Mouse (Mus musculus) inflammation-experienced regulatory T-cells, adult 16 weeks (primary cell): ENCODE data around the gene Ccdc88a. TPM values are rescaled to one million over a fixed set of nuclear protein-coding genes. Genes with fewer than 3 reads are reported as not detected.

Source experiments
- polyA plus RNA-seq: library from polyadenylated mRNA; unstranded; fragments of 100-300 nt; shearing (Covaris generic); gene quantifications from one replicate; pipeline ENCODE4 v1.2.1, GENCODE M21; 2017

Gene Ccdc88a
- polyA plus RNA-seq, result 0.83 TPM

GRCm38 (mm10) chr11:29373396-29374273, at the start of gene Ccdc88a:
Gene Ccdc88a (plus strand): TSS chr11:29373658.

DNA sequence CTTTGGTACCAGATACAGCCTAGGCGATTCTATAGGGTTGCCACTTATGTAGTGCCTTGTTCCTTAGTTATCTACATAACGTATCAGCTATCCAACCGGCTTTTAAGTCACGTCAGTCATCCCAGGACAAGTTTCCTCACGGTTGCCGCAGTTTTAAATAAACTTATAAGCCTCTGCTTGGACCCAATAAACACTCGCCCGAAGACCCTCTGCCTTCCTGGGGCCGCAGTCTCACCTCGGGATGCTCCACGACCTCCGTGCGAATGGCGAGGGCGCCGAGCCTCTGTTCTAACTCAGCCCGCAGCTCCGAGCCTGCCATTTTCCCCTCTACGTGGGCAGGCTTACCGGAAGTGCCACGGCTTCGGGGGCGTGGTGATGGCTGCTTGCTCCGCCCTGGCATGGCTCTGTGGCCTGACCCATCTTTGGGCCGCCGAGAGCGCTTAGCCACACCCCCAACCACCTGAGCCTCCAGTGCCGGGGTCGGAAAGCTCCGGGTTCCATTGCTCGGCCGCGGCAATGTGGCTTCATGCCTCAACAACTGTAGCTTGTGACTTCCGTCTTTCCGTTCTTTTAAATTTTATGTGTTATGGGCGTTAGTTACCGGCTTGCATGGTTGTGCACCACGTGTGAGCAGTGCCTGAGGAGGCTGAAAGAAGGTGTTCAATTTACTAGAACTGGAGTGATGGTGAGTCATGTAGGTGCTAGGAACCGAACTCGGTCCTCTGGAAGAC, 141.4 kb downstream of the Ccdc88a start, which contains the start of gene Prorsd1:
Prorsd1 (minus strand) TSS at position 352 of the 731 bp plus-strand sequence.

GRCm38 (mm10) chr11:29525988-29526794, 152.7 kb downstream of the Ccdc88a start, which contains the start of gene Mtif2:
Gene Mtif2 (plus strand): TSS chr11:29526408.

GRCm38 (mm10) chr11:29547752-29548503, 174.5 kb downstream of the Ccdc88a start, which contains the start of the genes Clhc1 and Rps27a:
Gene Clhc1 (plus strand): TSS chr11:29547950.
Gene Rps27a (minus strand): TSS chr11:29548109.

Other genes with a start within 250 kb of the Ccdc88a start
- gene Pnpt1, start 242.9 kb upstream of the Ccdc88a start, polyA plus RNA-seq, result 46.7 TPM
- 248 TPM for gene Ppp4r3b, start 200.8 kb upstream of the Ccdc88a start, polyA plus RNA-seq
- 47.3 TPM for gene Cfap36, start 126.2 kb upstream of the Ccdc88a start, polyA plus RNA-seq
- gene Prorsd1, start 141.4 kb downstream of the Ccdc88a start, polyA plus RNA-seq, result 38.1 TPM
- gene Mtif2, start 152.8 kb downstream of the Ccdc88a start, polyA plus RNA-seq, result 50.3 TPM
- gene Clhc1, start 174.3 kb downstream of the Ccdc88a start, polyA plus RNA-seq, result 1.8 TPM
- 449 TPM for gene Rps27a, start 174.5 kb downstream of the Ccdc88a start, polyA plus RNA-seq